Mouse (Mus musculus): ENCODE results near the gene Adss.

Gene Adss

GRCm38 (mm10) chr1:177729043-177730024 lies 67.0 kb downstream of the Adss start, which contains the start of gene 1700016C15Rik:
TSS of gene 1700016C15Rik (plus strand) at chr1:177729814.
- DNase-seq (ENCODE audit: low spot score in 2 of 2) = no peak

- DNase-seq (ENCODE audit: low spot score in 2 of 2) = no peak
Observed at GRCm38 (mm10) chr1:177727883-177728525, 68.3 kb downstream of the Adss start.

GRCm38 (mm10) chr1:177726870-177727269 lies 69.4 kb downstream of the Adss start:
- no peak for DNase-seq (ENCODE audit: low spot score in 2 of 2)

GRCm38 (mm10) chr1:177723786-177724185 lies 72.5 kb downstream of the Adss start:
- DNase-seq (ENCODE audit: low spot score in 2 of 2) = no peak

- no peak for DNase-seq (ENCODE audit: low spot score in 2 of 2)
Observed at GRCm38 (mm10) chr1:177719029-177719427, 77.3 kb downstream of the Adss start.

GRCm38 (mm10) chr1:177718340-177719028 lies 77.8 kb downstream of the Adss start:
- DNase-seq (ENCODE audit: low spot score in 2 of 2) = no peak

GRCm38 (mm10) chr1:177717057-177717835 lies 79.1 kb downstream of the Adss start:
- DNase-seq (ENCODE audit: low spot score in 2 of 2) = no peak

- no peak for DNase-seq (ENCODE audit: low spot score in 2 of 2)
Observed at GRCm38 (mm10) chr1:177716448-177716847, 79.9 kb downstream of the Adss start.

- no peak for DNase-seq (ENCODE audit: low spot score in 2 of 2)
Observed at GRCm38 (mm10) chr1:177714397-177715012, 81.8 kb downstream of the Adss start.

- DNase-seq (ENCODE audit: low spot score in 2 of 2) = no peak
Observed at GRCm38 (mm10) chr1:177713635-177714396, 82.5 kb downstream of the Adss start.
